Mouse (Mus musculus) heart, adult 2 months (tissue): ENCODE measurements around the gene Mitd1. TPM values are rescaled to one million over a fixed set of nuclear protein-coding genes. Genes with fewer than 3 reads are reported as not detected.

Experiments
- DNase-seq, 2 experiments: peaks; one replicate each; pipeline ENCODE4 v3.0.0; 2021
- H3K27ac ChIP-seq: fragments of 200-600 bp; 2 replicates; pipeline ENCODE4 v1.8.1; 2022
- H3K27me3 ChIP-seq: fragments of 200-500 bp; 2 replicates; pipeline ENCODE4 v1.6.1; 2012; ENCODE audit warnings: mild to moderate bottlenecking, low read length, inconsistent platforms, mixed read lengths; ENCODE audit not compliant: control insufficient read depth, insufficient read depth
- H3K36me3 ChIP-seq: fragments of 200-500 bp; 2 replicates; pipeline ENCODE4 v1.6.1; 2012; ENCODE audit warnings: low read length, inconsistent platforms; ENCODE audit not compliant: control insufficient read depth, insufficient read depth
- H3K4me1 ChIP-seq: fragments of 200-500 bp; 2 replicates; pipeline ENCODE4 v1.6.1; 2011; ENCODE audit warnings: low read length; ENCODE audit not compliant: control insufficient read depth, insufficient read depth
- H3K4me3 ChIP-seq: fragments of 200-600 bp; 2 replicates; pipeline ENCODE4 v1.8.1; 2022
- H3K79me2 ChIP-seq: fragments of 200-500 bp; replicated peaks from 2 replicates; pipeline ENCODE4 v1.6.1; 2012; ENCODE audit warnings: mild to moderate bottlenecking, inconsistent platforms, low read length, moderate library complexity, mixed read lengths; ENCODE audit not compliant: control insufficient read depth, insufficient read depth
- H3K9ac ChIP-seq: fragments of 200-500 bp; 2 replicates; pipeline ENCODE4 v1.6.1; 2012; ENCODE audit warnings: low read depth, mild to moderate bottlenecking, control low read depth, inconsistent platforms, low read length, mixed read lengths
- CTCF ChIP-seq: fragments of 200-600 bp; IDR thresholded peaks from 2 replicates; pipeline ENCODE4 v1.8.1; 2022; ENCODE audit warnings: antibody characterized with exemption, mild to moderate bottlenecking, moderate library complexity
- EP300 ChIP-seq: fragments of 200-500 bp; IDR thresholded peaks from 2 replicates; pipeline ENCODE4 v1.6.1; 2011; ENCODE audit warnings: low read depth, low read length, control low read depth; ENCODE audit not compliant: insufficient read depth
- POLR2A ChIP-seq: fragments of 200-500 bp; IDR thresholded peaks from 2 replicates; pipeline ENCODE4 v1.6.1; 2011; ENCODE audit warnings: mild to moderate bottlenecking, low read depth, low read length, control low read depth; ENCODE audit not compliant: insufficient read depth
- WGBS: fragments of 180-500 bp; shearing (Covaris S2); methylation state at CpG from one replicate; pipeline ENCODE4 v1.1.7; 2018; 5-methylcytosine and 5-hydroxymethylcytosine counted together
- intact Hi-C: fragments of 180-260 bp; cut with DNase I; formaldehyde crosslinking; loops from one replicate; pipeline ENCODE4 v1.15.1; 2025
- polyA plus RNA-seq: library from polyadenylated mRNA; depleted of rRNA; stranded (reverse); fragments of >200 nt; gene quantifications from 2 replicates; pipeline ENCODE4 v1.2.3, GENCODE M21; 2012
- total RNA-seq, 2 experiments: library from RNA; stranded (reverse); gene quantifications; 2 replicates each; pipeline ENCODE4 v1.2.3; 2021

The Mitd1 gene
- total and polyA plus RNA-seq, 3 experiments, result 2.3 to 3.5 (median 3.3) TPM

GRCm38 (mm10) chr1:37891400-37891799, 1.2 kb upstream of the Mitd1 start:
- Histone ChIP-seq H3K4me1 (peaks cover 7% of the 10 kb centered on the region), H3K4me3 (peak overlapping the region; percentile 70; the same call in 1 of the 2 replicates), H3K36me3 (peaks cover 6% of the 10 kb centered on the region), H3K27me3 (no peaks in the 10 kb centered on the region), H3K9ac (no peak overlapping the region), H3K79me2 (peaks cover 10% of the 10 kb centered on the region; the same call in 1 of the 2 replicates), H3K27ac (no peak overlapping the region)
- 30% methylated on average over 3 of the region's 3 CpGs for WGBS
- TF ChIP-seq EP300 (no peak), CTCF (peak; percentile 53), POLR2A (no peak)
- DNase-seq, result no peak
- intact Hi-C loops, result loop anchor here (2.0 kb wide), 1 partner anchor 19 kb away; no protein-coding TSS in a partner anchor

- H3K9ac ChIP-seq, result peak overlapping the region; percentile 88
- peaks cover 7% of the 10 kb centered on the region for H3K4me1 ChIP-seq
- 81% methylated on average over 7 of the region's 7 CpGs for WGBS
- H3K36me3 ChIP-seq, result peaks cover 6% of the 10 kb centered on the region
- peak overlapping the region; percentile 70 for H3K4me3 ChIP-seq
- TF ChIP-seq EP300, result no peak
- TF ChIP-seq CTCF, result no peak
- no peak for TF ChIP-seq POLR2A
- H3K27me3 ChIP-seq, result no peaks in the 10 kb centered on the region
- peaks cover 10% of the 10 kb centered on the region; the same call in 1 of the 2 replicates for H3K79me2 ChIP-seq
- DNase-seq, result no peak
- no peak overlapping the region for H3K27ac ChIP-seq
- intact Hi-C loops, result no loop called here
Observed at GRCm38 (mm10) chr1:37889206-37889605, 1.0 kb downstream of the Mitd1 start.

- TF ChIP-seq EP300, result no peak
- TF ChIP-seq CTCF, result no peak
- TF ChIP-seq POLR2A, result no peak
- H3K4me3 ChIP-seq, result no peak overlapping the region
- peaks cover 3% of the 10 kb centered on the region; the same call in 1 of the 2 replicates for H3K4me1 ChIP-seq
- H3K79me2 ChIP-seq, result peaks cover 4% of the 10 kb centered on the region; the same call in 1 of the 2 replicates
- H3K36me3 ChIP-seq, result peaks cover 2% of the 10 kb centered on the region
- intact Hi-C loops, result no loop called here
- WGBS, result 76% methylated on average over 4 of the region's 4 CpGs
- H3K27me3 ChIP-seq, result no peaks in the 10 kb centered on the region
- DNase-seq, result no peak
- no peak overlapping the region for H3K9ac ChIP-seq
- no peak overlapping the region for H3K27ac ChIP-seq
Observed at GRCm38 (mm10) chr1:37884451-37884850, 5.8 kb downstream of the Mitd1 start.

GRCm38 (mm10) chr1:37883411-37883810, 6.8 kb downstream of the Mitd1 start:
- H3K4me3 ChIP-seq, result no peak overlapping the region
- intact Hi-C loops, result no loop called here
- no peak for TF ChIP-seq POLR2A
- no peak for TF ChIP-seq CTCF
- no peak for TF ChIP-seq EP300
- H3K4me1 ChIP-seq, result no peaks in the 10 kb centered on the region
- 90% methylated on average over 4 of the region's 4 CpGs for WGBS
- no peaks in the 10 kb centered on the region; the same call in 1 of the 2 replicates for H3K79me2 ChIP-seq
- no peak overlapping the region for H3K9ac ChIP-seq
- no peaks in the 10 kb centered on the region; the same call in 1 of the 2 replicates for H3K36me3 ChIP-seq
- no peaks in the 10 kb centered on the region for H3K27me3 ChIP-seq
- no peak overlapping the region for H3K27ac ChIP-seq
- no peak for DNase-seq

GRCm38 (mm10) chr1:37877736-37878460, 12.3 kb downstream of the Mitd1 start:
- DNase-seq, result peak in 1 of 2 experiments; percentile 22
- Histone ChIP-seq H3K27ac (no peak overlapping the region), H3K79me2 (no peaks in the 10 kb centered on the region; the same call in 1 of the 2 replicates), H3K4me1 (no peaks in the 10 kb centered on the region), H3K36me3 (no peaks in the 10 kb centered on the region; the same call in 1 of the 2 replicates), H3K27me3 (no peaks in the 10 kb centered on the region), H3K9ac (no peak overlapping the region), H3K4me3 (no peak overlapping the region)
- intact Hi-C loops, result loop anchor here (10.0 kb wide), 1 partner anchor 453 kb away; no protein-coding TSS in a partner anchor
- TF ChIP-seq CTCF (no peak), EP300 (no peak), POLR2A (no peak)
- WGBS, result 82% methylated on average over 13 of the region's 13 CpGs

- Histone ChIP-seq H3K4me3 (no peak overlapping the region), H3K4me1 (peaks cover 2% of the 10 kb centered on the region), H3K27me3 (no peaks in the 10 kb centered on the region), H3K9ac (no peak overlapping the region), H3K79me2 (no peaks in the 10 kb centered on the region), H3K27ac (no peak overlapping the region), H3K36me3 (no peaks in the 10 kb centered on the region)
- TF ChIP-seq EP300 (no peak), CTCF (no peak)
- 80% methylated on average over 4 of the region's 4 CpGs for WGBS
- DNase-seq, result no peak
- intact Hi-C loops, result loop anchor here (2.0 to 10.0 kb wide), 2 partner anchors 18 to 448 kb away; partner anchors contain the start of genes Mitd1 and Mrpl30
Observed at GRCm38 (mm10) chr1:37873157-37873556, 17.1 kb downstream of the Mitd1 start.
